Mouse (Mus musculus) kidney, adult 2 months (tissue): ENCODE measurements at regions not wholly inside any gene's neighbourhood (a gene's known extent, or its start where the extent isn't known, plus 50 kb on each side); places are given as distances from the start of the nearest gene placed in this dataset.

Source experiments
- DNase-seq: peaks from one replicate; pipeline ENCODE4 v3.0.0; 2021
- H3K27ac ChIP-seq: fragments of 200-500 bp; 2 replicates; pipeline ENCODE4 v1.5.1; 2012; ENCODE audit warnings: low read depth, low read length, control low read depth, inconsistent platforms; ENCODE audit not compliant: insufficient read depth
- H3K27me3 ChIP-seq: fragments of 200-500 bp; replicated peaks from 2 replicates; pipeline ENCODE4 v1.6.1; 2012; ENCODE audit warnings: mild to moderate bottlenecking, moderate library complexity, low read length, inconsistent platforms; ENCODE audit not compliant: control insufficient read depth, insufficient read depth
- H3K36me3 ChIP-seq: fragments of 200-500 bp; 2 replicates; pipeline ENCODE4 v1.6.1; 2012; ENCODE audit warnings: mild to moderate bottlenecking, moderate library complexity, low read length, inconsistent platforms; ENCODE audit not compliant: control insufficient read depth, insufficient read depth
- H3K4me1 ChIP-seq: fragments of 200-500 bp; 2 replicates; pipeline ENCODE4 v1.6.1; 2011; ENCODE audit warnings: low read length; ENCODE audit not compliant: control insufficient read depth, insufficient read depth
- H3K4me3 ChIP-seq: fragments of 200-500 bp; 2 replicates; pipeline ENCODE4 v1.5.1; 2011; ENCODE audit warnings: mild to moderate bottlenecking, low read depth, low read length, control low read depth; ENCODE audit not compliant: insufficient read depth
- CTCF ChIP-seq: fragments of 200-500 bp; conservative IDR thresholded peaks from 2 replicates; pipeline ENCODE4 v1.5.1; 2011; ENCODE audit warnings: low read depth, mild to moderate bottlenecking, control low read depth, low read length, moderate library complexity, mixed read lengths; ENCODE audit not compliant: insufficient read depth, insufficient read length
- POLR2A ChIP-seq: fragments of 200-500 bp; IDR thresholded peaks from one replicate; pipeline ENCODE4 v1.6.1; 2011; ENCODE audit warnings: low read depth, low read length, control low read depth
- WGBS: fragments of 180-500 bp; shearing (Covaris S2); methylation state at CpG from one replicate; pipeline ENCODE4 v1.1.7; 2018; 5-methylcytosine and 5-hydroxymethylcytosine counted together

GRCm38 (mm10) chr14:9015826-9016225, 349.8 kb upstream of the 4930452B06Rik start:
- no peaks in the 10 kb centered on the region for H3K27me3 ChIP-seq
- no peak overlapping the region for H3K27ac ChIP-seq
- 89% methylated on average over 6 of the region's 6 CpGs for WGBS
- no peaks in the 10 kb centered on the region for H3K4me1 ChIP-seq
- H3K4me3 ChIP-seq, result no peak overlapping the region
- no peaks in the 10 kb centered on the region for H3K36me3 ChIP-seq
- no peak for DNase-seq
- TF ChIP-seq POLR2A, result no peak
- TF ChIP-seq CTCF, result no peak

GRCm38 (mm10) chr14:9003034-9003433, 337.0 kb upstream of the 4930452B06Rik start:
- Histone ChIP-seq H3K4me3 (no peak overlapping the region), H3K27ac (no peak overlapping the region), H3K4me1 (no peaks in the 10 kb centered on the region), H3K27me3 (no peaks in the 10 kb centered on the region), H3K36me3 (no peaks in the 10 kb centered on the region)
- TF ChIP-seq CTCF, result no peak
- TF ChIP-seq POLR2A, result no peak
- 64% methylated on average over 2 of the region's 2 CpGs for WGBS
- no peak for DNase-seq

GRCm38 (mm10) chr14:9000408-9001092, 334.5 kb upstream of the 4930452B06Rik start:
- H3K27ac ChIP-seq, result no peak overlapping the region
- WGBS, result 75% methylated on average over 3 of the region's 3 CpGs
- H3K27me3 ChIP-seq, result no peaks in the 10 kb centered on the region
- H3K4me3 ChIP-seq, result no peak overlapping the region
- no peaks in the 10 kb centered on the region for H3K36me3 ChIP-seq
- DNase-seq, result no peak
- no peaks in the 10 kb centered on the region for H3K4me1 ChIP-seq
- TF ChIP-seq POLR2A (no peak), CTCF (no peak)

GRCm38 (mm10) chr14:8999815-9000214, 333.8 kb upstream of the 4930452B06Rik start:
- Histone ChIP-seq H3K36me3 (no peaks in the 10 kb centered on the region), H3K4me3 (no peak overlapping the region), H3K27me3 (no peaks in the 10 kb centered on the region), H3K27ac (no peak overlapping the region), H3K4me1 (no peaks in the 10 kb centered on the region)
- TF ChIP-seq POLR2A (no peak), CTCF (no peak)
- DNase-seq, result no peak
- 75% methylated on average over 1 of the region's 1 CpGs for WGBS

GRCm38 (mm10) chr14:8993421-8993820, 327.4 kb upstream of the 4930452B06Rik start:
- Histone ChIP-seq H3K4me3 (no peak overlapping the region), H3K27ac (no peak overlapping the region), H3K4me1 (no peaks in the 10 kb centered on the region), H3K36me3 (no peaks in the 10 kb centered on the region), H3K27me3 (no peaks in the 10 kb centered on the region)
- TF ChIP-seq POLR2A (no peak), CTCF (no peak)
- 38% methylated on average over 1 of the region's 1 CpGs for WGBS
- no peak for DNase-seq

- DNase-seq, result no peak
- H3K36me3 ChIP-seq, result no peaks in the 10 kb centered on the region
- TF ChIP-seq POLR2A (no peak), CTCF (no peak)
- H3K27me3 ChIP-seq, result no peaks in the 10 kb centered on the region
- no peak overlapping the region for H3K4me3 ChIP-seq
- H3K27ac ChIP-seq, result no peak overlapping the region
- WGBS, result 80% methylated on average over 4 of the region's 4 CpGs
- no peaks in the 10 kb centered on the region for H3K4me1 ChIP-seq
These were observed 319.2 kb upstream of the 4930452B06Rik start for GRCm38 (mm10) chr14:8985086-8985793.

- DNase-seq, result no peak
- Histone ChIP-seq H3K27me3 (no peaks in the 10 kb centered on the region), H3K36me3 (no peaks in the 10 kb centered on the region), H3K4me1 (no peaks in the 10 kb centered on the region), H3K27ac (no peak overlapping the region), H3K4me3 (no peak overlapping the region)
- TF ChIP-seq CTCF (no peak), POLR2A (no peak)
- WGBS, result 54% methylated on average over 2 of the region's 2 CpGs
These were observed 295.5 kb upstream of the 4930452B06Rik start for GRCm38 (mm10) chr14:8961554-8961953.
